Mouse (Mus musculus) MEL (cell line): ENCODE measurements around the gene Syn3. TPM values are rescaled to one million over a fixed set of nuclear protein-coding genes. Genes with fewer than 3 reads are reported as not detected.

ENCODE experiments used
- DNase-seq: peaks from one replicate; pipeline ENCODE4 v3.0.0; 2011; ENCODE audit warnings: low read depth, low spot score
- H3K27ac ChIP-seq: 2 replicates; pipeline ENCODE4 v1.5.1; 2012; ENCODE audit warnings: low read depth, mild to moderate bottlenecking, control low read depth, low read length, moderate library complexity; ENCODE audit not compliant: control insufficient read depth
- H3K27me3 ChIP-seq, 2 experiments: fragments of 150-350 bp in 1 of 2; sonication (generic) in 1 of 2; 2 replicates each; pipeline ENCODE4 v1.6.1; 2012; ENCODE audit warnings: low read length in 2 of 2, mild to moderate bottlenecking in 2 of 2, improper control_type of control experiment in 1 of 2, moderate library complexity in 1 of 2; ENCODE audit not compliant: insufficient read depth in 2 of 2, control insufficient read depth in 1 of 2
- H3K36me3 ChIP-seq, 2 experiments: 2 replicates each; pipeline ENCODE4 v1.6.1; 2012 to 2014; ENCODE audit warnings: low read length in 2 of 2, improper control_type of control experiment in 1 of 2, inconsistent platforms in 1 of 2, mild to moderate bottlenecking in 1 of 2; ENCODE audit not compliant: insufficient read depth in 2 of 2, control insufficient read depth in 1 of 2
- H3K4me1 ChIP-seq, 2 experiments: fragments of 150-350 bp in 1 of 2; sonication (generic) in 1 of 2; 2 replicates each; pipeline ENCODE4 v1.6.1; 2012; ENCODE audit warnings: low read length in 2 of 2, improper control_type of control experiment in 1 of 2, mild to moderate bottlenecking in 1 of 2; ENCODE audit not compliant: insufficient read depth in 2 of 2, control insufficient read depth in 1 of 2
- H3K4me3 ChIP-seq, 2 experiments: fragments of 150-350 bp in 1 of 2; sonication (generic) in 1 of 2; 2 replicates each; pipeline ENCODE4 v1.5.1; 2012; ENCODE audit warnings: low read depth in 2 of 2, low read length in 2 of 2, mild to moderate bottlenecking in 2 of 2, moderate library complexity in 2 of 2, control low read depth in 1 of 2, improper control_type of control experiment in 1 of 2; ENCODE audit not compliant: control insufficient read depth in 1 of 2, insufficient read depth in 1 of 2
- H3K79me2 ChIP-seq: 2 replicates; pipeline ENCODE4 v1.6.1; 2012; ENCODE audit warnings: mild to moderate bottlenecking, low read length, moderate library complexity; ENCODE audit not compliant: control insufficient read depth, poor library complexity, insufficient read depth
- H3K9ac ChIP-seq: 2 replicates; pipeline ENCODE4 v1.6.1; 2012; ENCODE audit warnings: low read depth, mild to moderate bottlenecking, control low read depth, low read length, moderate library complexity; ENCODE audit not compliant: control insufficient read depth, poor library complexity, severe bottlenecking
- H3K9me3 ChIP-seq: fragments of 150-350 bp; sonication (generic); replicated peaks from 2 replicates; pipeline ENCODE4 v1.6.1; 2012; ENCODE audit warnings: mild to moderate bottlenecking, low read length, improper control_type of control experiment, moderate library complexity; ENCODE audit not compliant: insufficient read depth
- CHD1 ChIP-seq: IDR thresholded peaks from 2 replicates; pipeline ENCODE4 v1.6.1; 2012; ENCODE audit warnings: low read depth, mild to moderate bottlenecking, inconsistent platforms, low read length, improper control_type of control experiment
- CTCF ChIP-seq, 3 experiments: IDR thresholded peaks in 2 of 3; conservative IDR thresholded peaks in 1 of 3; 2 replicates each; pipeline ENCODE4 v1.5.1; 2011 to 2012; ENCODE audit warnings: low read length in 3 of 3, low read depth in 2 of 3, mild to moderate bottlenecking in 2 of 3, improper control_type of control experiment in 1 of 3, inconsistent platforms in 1 of 3, mixed read lengths in 1 of 3, moderate library complexity in 1 of 3; ENCODE audit not compliant: control insufficient read depth in 1 of 3, insufficient read depth in 1 of 3, poor library complexity in 1 of 3, severe bottlenecking in 1 of 3
- GATA1 ChIP-seq: IDR thresholded peaks from 2 replicates; pipeline ENCODE4 v1.6.1; 2011; ENCODE audit warnings: low read depth, low read length, improper control_type of control experiment
- MAX ChIP-seq: IDR thresholded peaks from 2 replicates; pipeline ENCODE4 v1.6.1; 2011; ENCODE audit warnings: low read length, improper control_type of control experiment
- MEF2A ChIP-seq: IDR thresholded peaks from 2 replicates; pipeline ENCODE4 v1.6.1; 2014; ENCODE audit warnings: low read depth, mild to moderate bottlenecking, inconsistent platforms, low read length, improper control_type of control experiment; ENCODE audit not compliant: poor library complexity, insufficient replicate concordance, severe bottlenecking; ENCODE audit errors: extremely low read depth
- MYB ChIP-seq: IDR thresholded peaks from 2 replicates; pipeline ENCODE4 v1.6.1; 2011; ENCODE audit warnings: mild to moderate bottlenecking, low read depth, low read length, improper control_type of control experiment
- MYC ChIP-seq: IDR thresholded peaks from 2 replicates; pipeline ENCODE4 v1.6.1; 2011; ENCODE audit warnings: low read depth, mild to moderate bottlenecking, low read length, improper control_type of control experiment, moderate library complexity
- NELFE ChIP-seq: IDR thresholded peaks from 2 replicates; pipeline ENCODE4 v1.6.1; 2011; ENCODE audit warnings: low read depth, low read length, improper control_type of control experiment
- RAD21 ChIP-seq: IDR thresholded peaks from 2 replicates; pipeline ENCODE4 v1.6.1; 2011; ENCODE audit warnings: mild to moderate bottlenecking, low read depth, low read length, improper control_type of control experiment
- SIN3A ChIP-seq: IDR thresholded peaks from 2 replicates; pipeline ENCODE4 v1.6.1; 2012; ENCODE audit warnings: low read length, improper control_type of control experiment, inconsistent platforms
- SMC3 ChIP-seq: IDR thresholded peaks from 2 replicates; pipeline ENCODE4 v1.6.1; 2011; ENCODE audit warnings: low read depth, low read length, improper control_type of control experiment
- TAL1 ChIP-seq: IDR thresholded peaks from 2 replicates; pipeline ENCODE4 v1.6.1; 2012; ENCODE audit warnings: mild to moderate bottlenecking, inconsistent platforms, low read length, moderate library complexity, mixed read lengths
- TBP ChIP-seq: IDR thresholded peaks from 2 replicates; pipeline ENCODE4 v1.8.0; 2011; ENCODE audit warnings: low read depth, low read length, improper control_type of control experiment
- TCF12 ChIP-seq: IDR thresholded peaks from 2 replicates; pipeline ENCODE4 v1.6.1; 2014; ENCODE audit warnings: low read depth, mild to moderate bottlenecking, inconsistent platforms, low read length, improper control_type of control experiment, moderate library complexity
- UBTF ChIP-seq: IDR thresholded peaks from 2 replicates; pipeline ENCODE4 v1.6.1; 2012; ENCODE audit warnings: low read depth, mild to moderate bottlenecking, inconsistent platforms, low read length, improper control_type of control experiment, moderate library complexity, borderline replicate concordance; ENCODE audit not compliant: insufficient read depth
- USF1 ChIP-seq: IDR thresholded peaks from 2 replicates; pipeline ENCODE4 v1.6.1; 2014; ENCODE audit warnings: low read depth, mild to moderate bottlenecking, inconsistent platforms, low read length, improper control_type of control experiment, moderate library complexity
- USF2 ChIP-seq, 2 experiments: IDR thresholded peaks; 2 replicates each; pipeline ENCODE4 v1.6.1; 2011 to 2012; ENCODE audit warnings: improper control_type of control experiment in 2 of 2, low read length in 2 of 2, borderline replicate concordance in 1 of 2, inconsistent platforms in 1 of 2, low read depth in 1 of 2, mild to moderate bottlenecking in 1 of 2; ENCODE audit not compliant: insufficient read depth in 1 of 2
- ZKSCAN1 ChIP-seq: IDR thresholded peaks from 2 replicates; pipeline ENCODE4 v1.6.1; 2012; ENCODE audit warnings: low read depth, mild to moderate bottlenecking, inconsistent platforms, low read length, improper control_type of control experiment, moderate library complexity
- ZNF384 ChIP-seq: IDR thresholded peaks from 2 replicates; pipeline ENCODE4 v1.6.1; 2012; ENCODE audit warnings: low read depth, mild to moderate bottlenecking, inconsistent platforms, low read length, improper control_type of control experiment
- polyA plus RNA-seq, 2 experiments: library from polyadenylated mRNA; stranded (reverse) in 1 of 2; unstranded in 1 of 2; fragments of >175 nt in 1 of 2; fragments of >200 nt in 1 of 2; gene quantifications; 2 replicates each; pipeline versions ENCODE4 v1.2.1 to v1.2.4; 2012; ENCODE audit warnings: low replicate concordance in 2 of 2, low read depth in 1 of 2; ENCODE audit not compliant: insufficient read length in 2 of 2, insufficient read depth in 1 of 2, missing spikeins in 1 of 2
- total RNA-seq: library from RNA; depleted of rRNA; stranded (reverse); fragments of 300-350 nt; gene quantifications from 2 replicates; pipeline ENCODE4 v1.2.3, GENCODE M21; 2012

Gene Syn3
- total and polyA plus RNA-seq, 3 experiments: 0.06 TPM; not detected in 2

DNA sequence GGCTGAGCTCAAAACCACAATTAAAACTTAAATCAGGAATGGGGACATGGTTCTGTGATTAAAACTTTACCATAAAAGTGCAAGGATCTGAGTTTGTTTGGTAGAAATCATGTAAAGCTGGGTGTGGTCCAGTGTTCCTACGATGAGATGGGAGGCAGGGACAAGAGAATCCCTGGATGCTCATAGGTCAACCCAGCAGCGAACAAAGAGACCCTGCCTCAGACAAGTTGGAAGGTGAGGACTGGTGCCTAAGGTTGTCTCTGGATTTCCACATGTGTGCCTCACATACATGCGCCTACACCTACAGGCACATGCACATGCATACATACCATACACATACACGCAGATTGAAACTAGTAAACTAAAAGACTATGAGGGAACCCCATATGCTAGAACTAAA is 389.9 kb downstream of the Syn3 start:
- H3K9me3 ChIP-seq: no peaks in the 10 kb centered on the region
- H3K36me3 ChIP-seq: no peaks in the 10 kb centered on the region
- H3K4me1 ChIP-seq: no peaks in the 10 kb centered on the region
- no peak overlapping the region for H3K9ac ChIP-seq
- H3K79me2 ChIP-seq: no peaks in the 10 kb centered on the region
- no peak overlapping the region for H3K27ac ChIP-seq
- DNase-seq: no peak
- TF ChIP-seq TCF12 (no peak), RAD21 (no peak), ZKSCAN1 (no peak), NELFE (no peak), ZNF384 (no peak), USF1 (no peak), TBP (no peak), UBTF (no peak), CTCF (IDR thresholded peaks at IDR 0.05 in 2 of 3, conservative IDR thresholded peaks at IDR 0.05 in 1 of 3; ENCODE audit: control insufficient read depth in 1 of 3, insufficient read depth in 1 of 3, low read depth in 2 of 3, low read length in 3 of 3, poor library complexity in 1 of 3, severe bottlenecking in 1 of 3) (no peak), MAX (no peak), MEF2A (no peak), MYB (no peak), MYC (no peak), GATA1 (no peak), SMC3 (no peak), SIN3A (no peak)
- no peak overlapping the region for H3K4me3 ChIP-seq
- no peaks in the 10 kb centered on the region for H3K27me3 ChIP-seq

DNA sequence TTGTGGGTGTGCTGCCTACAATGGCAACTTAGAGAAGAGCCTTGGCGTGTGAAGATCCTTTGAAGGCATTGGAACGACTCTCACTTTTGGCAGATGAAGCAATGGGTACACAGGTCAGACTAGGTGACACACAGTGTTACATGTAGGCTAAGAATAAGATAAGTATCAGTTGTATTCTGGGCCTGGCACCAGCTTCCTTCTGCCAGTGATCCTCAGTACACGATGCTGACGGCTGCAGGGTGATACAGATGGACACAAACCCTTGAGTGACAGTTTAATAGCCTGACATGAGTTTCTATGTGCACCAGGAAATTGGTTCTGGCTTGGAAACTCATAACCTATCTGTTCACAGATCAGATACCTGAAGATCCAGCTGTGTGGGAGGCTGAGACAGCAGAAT is 391.0 kb downstream of the Syn3 start:
- H3K4me1 ChIP-seq: no peaks in the 10 kb centered on the region
- no peak overlapping the region for H3K9ac ChIP-seq
- no peaks in the 10 kb centered on the region for H3K27me3 ChIP-seq
- H3K79me2 ChIP-seq: no peaks in the 10 kb centered on the region
- DNase-seq: no peak
- no peak overlapping the region for H3K27ac ChIP-seq
- H3K9me3 ChIP-seq: no peaks in the 10 kb centered on the region
- H3K36me3 ChIP-seq: no peaks in the 10 kb centered on the region
- H3K4me3 ChIP-seq: no peak overlapping the region
- TF ChIP-seq CHD1: no peak
- TF ChIP-seq USF2 (IDR thresholded peaks at IDR 0.05; ENCODE audit: borderline replicate concordance in 1 of 2, insufficient read depth in 1 of 2, low read depth in 1 of 2, low read length in 2 of 2): no peak
- TF ChIP-seq TAL1: no peak
- no peak for TF ChIP-seq USF1
- TF ChIP-seq SIN3A: no peak
- no peak for TF ChIP-seq MEF2A
- TF ChIP-seq, all 39 proteins: peak for 0
